Mouse (Mus musculus): Measurements from ENCODE around the gene Ipmk.

- TF ChIP-seq POLR2A (IDR thresholded peaks at IDR 0.05; ENCODE audit: borderline replicate concordance, insufficient read depth, low read length) (no peak), CTCF (IDR thresholded peaks at IDR 0.05; ENCODE audit: borderline replicate concordance, insufficient read depth, low read depth, low read length) (peak; percentile 39; the same call in 1 of the 2 replicates)
Observed at GRCm38 (mm10) chr10:71332376-71332775, 15.2 kb upstream of the Ipmk start.

All from cerebellum, adult 2 months (tissue).